Mouse (Mus musculus) ES-E14 (cell line): ENCODE results near the gene Clip2. TPM values are rescaled to one million over a fixed set of nuclear protein-coding genes. Genes with fewer than 3 reads are reported as not detected.

Source experiments
- DNase-seq: peaks from one replicate; pipeline ENCODE4 v3.0.0-alpha.2; 2013; ENCODE audit warnings: low read depth, low spot score
- H3K27ac ChIP-seq: 2 replicates; pipeline ENCODE4 v1.5.1; 2012; ENCODE audit warnings: low read depth, mild to moderate bottlenecking, low read length, moderate library complexity, mixed read lengths; ENCODE audit not compliant: poor library complexity, insufficient read depth, severe bottlenecking
- H3K36me3 ChIP-seq: 2 replicates; pipeline ENCODE4 v1.6.1; 2012; ENCODE audit warnings: mild to moderate bottlenecking, low read length, moderate library complexity, mixed read lengths; ENCODE audit not compliant: control insufficient read depth, poor library complexity, insufficient read depth, severe bottlenecking
- H3K4me1 ChIP-seq, 2 experiments: fragments of 150-350 bp in 1 of 2; sonication (generic) in 1 of 2; 2 replicates each; pipeline ENCODE4 v1.6.1; 2012; ENCODE audit warnings: low read length in 2 of 2, mild to moderate bottlenecking in 1 of 2, mixed read lengths in 1 of 2; ENCODE audit not compliant: control insufficient read depth in 2 of 2, insufficient read depth in 2 of 2, poor library complexity in 1 of 2
- H3K4me3 ChIP-seq, 2 experiments: fragments of 150-350 bp in 1 of 2; sonication (generic) in 1 of 2; 2 replicates each; pipeline ENCODE4 v1.5.1; 2012; ENCODE audit warnings: low read length in 2 of 2, low read depth in 1 of 2, mild to moderate bottlenecking in 1 of 2, mixed read lengths in 1 of 2; ENCODE audit not compliant: insufficient read depth in 1 of 2, poor library complexity in 1 of 2, severe bottlenecking in 1 of 2
- H3K9ac ChIP-seq: 2 replicates; pipeline ENCODE4 v1.6.1; 2012; ENCODE audit warnings: low read depth, mild to moderate bottlenecking, low read length, mixed read lengths; ENCODE audit not compliant: poor library complexity, insufficient read depth, severe bottlenecking
- H3K9me3 ChIP-seq: fragments of 150-350 bp; sonication (generic); 2 replicates; pipeline ENCODE4 v1.6.1; 2012; ENCODE audit warnings: low read depth, mild to moderate bottlenecking, low read length; ENCODE audit not compliant: control insufficient read depth, insufficient read depth
- CHD2 ChIP-seq: IDR thresholded peaks from 2 replicates; pipeline ENCODE4 v1.6.1; 2014; ENCODE audit warnings: mild to moderate bottlenecking, low read depth, low read length, inconsistent platforms
- HCFC1 ChIP-seq: IDR thresholded peaks from 2 replicates; pipeline ENCODE4 v1.6.1; 2012; ENCODE audit warnings: low read length, inconsistent platforms, borderline replicate concordance; ENCODE audit not compliant: insufficient read depth
- MAFK ChIP-seq: IDR thresholded peaks from 2 replicates; pipeline ENCODE4 v1.6.1; 2014; ENCODE audit warnings: mild to moderate bottlenecking, low read depth, low read length, inconsistent platforms; ENCODE audit not compliant: insufficient read depth
- ZC3H11A ChIP-seq: IDR thresholded peaks from 2 replicates; pipeline ENCODE4 v1.6.1; 2012; ENCODE audit warnings: low read depth, mild to moderate bottlenecking, inconsistent platforms, low read length, borderline replicate concordance
- ZNF384 ChIP-seq: IDR thresholded peaks from 2 replicates; pipeline ENCODE4 v1.6.1; 2012; ENCODE audit warnings: low read depth, low read length, inconsistent platforms
- in situ Hi-C, 2 experiments: fragments of 600-800 bp; cut with MboI; formaldehyde crosslinking; loops; one replicate each; pipeline ENCODE4 v1.15.1; 2025; ENCODE audit warnings: low sequenced_read_pairs in 2 of 2, inconsistent platforms in 1 of 2; ENCODE audit not compliant: unreplicated experiment in 2 of 2
- total RNA-seq: library from RNA; depleted of rRNA; stranded (reverse); fragments of 300-350 nt; gene quantifications from 2 replicates; pipeline ENCODE4 v1.2.3, GENCODE M21; 2012

The Clip2 gene
- total RNA-seq, 1 experiment: 10.5 TPM

- Histone ChIP-seq H3K4me1 (peaks cover 2 to 7% of the 10 kb centered on the region in 2 experiments; a peak in 2 of 4 replicates), H3K4me3 (peak within 1 kb of the TSS; percentile 62 to 78), H3K9ac (peak within 1 kb of the TSS; percentile 80), H3K9me3 (no peaks in the 10 kb centered on the region; the same call in 1 of the 2 replicates), H3K36me3 (peaks cover 3% of the 10 kb centered on the region; the same call in 1 of the 2 replicates), H3K27ac (peak within 1 kb of the TSS; percentile 73)
- TF ChIP-seq ZC3H11A: no peak; the same call in 1 of the 2 replicates
- TF ChIP-seq CHD2: no peak
- no peak for TF ChIP-seq MAFK
- TF ChIP-seq HCFC1: no peak
- no peak for TF ChIP-seq ZNF384
- peak; percentile 39 for DNase-seq
- in situ Hi-C loops: no loop called here
Measured at GRCm38 (mm10) chr5:134456503-134456962, 95.7 kb downstream of the Clip2 start, which contains the start of gene Gtf2ird1. Gene Gtf2ird1 (minus strand): TSS chr5:134456716.

- H3K9me3 ChIP-seq: no peaks in the 10 kb centered on the region; the same call in 1 of the 2 replicates
Measured at GRCm38 (mm10) chr5:134455914-134456423, 96.3 kb downstream of the Clip2 start.

GRCm38 (mm10) chr5:134455186-134455895, 96.9 kb downstream of the Clip2 start:
- peak overlapping the region; percentile 73 for H3K27ac ChIP-seq
- TF ChIP-seq HCFC1: no peak
- TF ChIP-seq MAFK: no peak
- TF ChIP-seq ZC3H11A: no peak
- no peak for TF ChIP-seq CHD2
- no peak for TF ChIP-seq ZNF384
- no peaks in the 10 kb centered on the region; the same call in 1 of the 2 replicates for H3K9me3 ChIP-seq
- peak overlapping the region; percentile 80 for H3K9ac ChIP-seq
- peaks cover 3% of the 10 kb centered on the region; the same call in 1 of the 2 replicates for H3K36me3 ChIP-seq
- H3K4me1 ChIP-seq: peaks cover 2 to 7% of the 10 kb centered on the region in 2 experiments; a peak in 2 of 4 replicates
- DNase-seq: peak; percentile 44
- in situ Hi-C loops: no loop called here
- peak overlapping the region; percentile 62 to 78 for H3K4me3 ChIP-seq

More at GRCm38 (mm10) chr5:134455914-134456423, 96.3 kb downstream of the Clip2 start:
- H3K36me3 ChIP-seq: peaks cover 3% of the 10 kb centered on the region; the same call in 1 of the 2 replicates
- H3K4me1 ChIP-seq: peaks cover 2 to 7% of the 10 kb centered on the region in 2 experiments; a peak in 2 of 4 replicates
- H3K4me3 ChIP-seq: peak overlapping the region; percentile 62 to 78
- peak overlapping the region; percentile 73 for H3K27ac ChIP-seq
- peak; percentile 40 for DNase-seq
- peak overlapping the region; percentile 80 for H3K9ac ChIP-seq
- in situ Hi-C loops: no loop called here
- TF ChIP-seq MAFK (no peak), ZC3H11A (no peak), HCFC1 (0 out of 2 replicates have a peak, but pooled peaks have one; percentile 35), ZNF384 (peak; percentile 48), CHD2 (0 out of 2 replicates have a peak, but pooled peaks have one; percentile 37)

GRCm38 (mm10) chr5:134454421-134454820, 97.8 kb downstream of the Clip2 start:
- Histone ChIP-seq H3K27ac (no peak overlapping the region), H3K4me3 (peak overlapping the region; percentile 62 to 78), H3K36me3 (peaks cover 3% of the 10 kb centered on the region; the same call in 1 of the 2 replicates), H3K4me1 (peaks cover 2 to 7% of the 10 kb centered on the region in 2 experiments; a peak in 2 of 4 replicates), H3K9me3 (no peaks in the 10 kb centered on the region; the same call in 1 of the 2 replicates), H3K9ac (peak overlapping the region; percentile 80; the same call in 1 of the 2 replicates)
- in situ Hi-C loops: no loop called here
- TF ChIP-seq ZNF384 (no peak), ZC3H11A (no peak), MAFK (no peak), CHD2 (no peak), HCFC1 (no peak)
- no peak for DNase-seq
